In genomic region chr12:82324621-82325020, GRCm38 (mm10) we compare ENCODE assay signal across 30 mouse cellular contexts.
DNase-seq lines count a peak whose midpoint lies in the region; ATAC-seq and TF ChIP-seq lines count a peak whose summit lies in the region.
"Had no signal": no experiment of that assay in that cellular context is flagged by ENCODE, and none has a peak within 500 bp of the region (broad histone marks: within the 10 kb centered on the region; RNA-seq: fewer than 3 reads in every experiment).

No protein-coding gene starts in this region.

- no peak for ATAC-seq in kidney, embryonic 14.5 days (ENCODE audit: low FRiP score, low TSS enrichment)
- ATAC-seq: forebrain, embryonic 15.5 days; hindbrain, postnatal 0 days; inflammation-experienced regulatory T-cells, adult 6 months; Patski had no signal

- peaks cover 12% of the 10 kb centered on the region; the same call in 1 of the 2 replicates for H3K79me2 ChIP-seq in liver, adult 2 months (ENCODE audit: control insufficient read depth, insufficient read depth, low read length)

- intact Hi-C loops in heart, postnatal 25 days (cut with DNase I): no loop called here

- H3K36me3 ChIP-seq in heart, embryonic 10.5 days: no peaks in the 10 kb centered on the region
- H3K36me3 ChIP-seq in kidney, adult 2 months (ENCODE audit: control insufficient read depth, insufficient read depth, low read length): no peaks in the 10 kb centered on the region
- no peaks in the 10 kb centered on the region for H3K36me3 ChIP-seq in kidney, embryonic 14.5 days (ENCODE audit: control insufficient read depth, insufficient read depth, low read length)
- H3K36me3 ChIP-seq in liver, adult 2 months (ENCODE audit: control insufficient read depth, insufficient read depth, low read length): no peaks in the 10 kb centered on the region
- H3K36me3 ChIP-seq: embryonic facial prominence, embryonic 10.5 days; embryonic facial prominence, embryonic 13.5 days; forebrain, embryonic 12.5 days; forebrain, embryonic 15.5 days; heart, embryonic 13.5 days; hindbrain, embryonic 13.5 days had no signal

- H3K4me2 ChIP-seq in kidney, embryonic 14.5 days (replicated peaks; ENCODE audit: low read depth, low read length): no peak overlapping the region
- H3K4me2 ChIP-seq: embryonic facial prominence, embryonic 13.5 days; forebrain, embryonic 12.5 days; forebrain, embryonic 15.5 days; heart, embryonic 13.5 days; hindbrain, embryonic 13.5 days had no signal

- 75% methylated on average over 5 of the region's 5 CpGs for WGBS in heart, embryonic 10.5 days
- 65% methylated on average over 5 of the region's 5 CpGs for WGBS in kidney, adult 2 months
- WGBS in kidney, embryonic 14.5 days: 94% methylated on average over 5 of the region's 5 CpGs
- 77% methylated on average over 5 of the region's 5 CpGs for WGBS in liver, adult 2 months

- H3K4me3 ChIP-seq in heart, embryonic 10.5 days: no peak overlapping the region
- H3K4me3 ChIP-seq in kidney, adult 2 months (ENCODE audit: insufficient read depth, low read depth, low read length): no peak overlapping the region
- H3K4me3 ChIP-seq in kidney, embryonic 14.5 days (ENCODE audit: low read length): no peak overlapping the region
- H3K4me3 ChIP-seq in liver, adult 2 months (ENCODE audit: insufficient read depth, low read depth, low read length): no peak overlapping the region
- no peak overlapping the region for H3K4me3 ChIP-seq in brown adipose tissue, adult 24 weeks (ENCODE audit: insufficient read depth, low read depth, low read length)
- H3K4me3 ChIP-seq: embryonic facial prominence, embryonic 10.5 days; embryonic facial prominence, embryonic 13.5 days; erythroblast, embryonic 14.5 days; forebrain, embryonic 12.5 days; forebrain, embryonic 15.5 days; heart, embryonic 13.5 days; hindbrain, embryonic 13.5 days had no signal

- DNase-seq in heart, embryonic 10.5 days (ENCODE audit: low spot score): peak; percentile 71
- DNase-seq in heart, postnatal 25 days (ENCODE audit: low spot score): no peak
- DNase-seq in kidney, adult 2 months: peak; percentile 51
- peak; percentile 48 for DNase-seq in liver, adult 2 months (ENCODE audit: extremely low read depth, low read depth, low spot score)
- no peak for DNase-seq in liver
- DNase-seq: adrenal gland, adult 2 months; adrenal gland, postnatal 14 days; B cell, adult 2 months; cerebellum, adult 11-12 months; cerebellum, adult 8-10 months; cerebellum, postnatal 10 days; cerebellum, postnatal 36 days; embryo, embryonic 11 days; gastrocnemius, postnatal 10 days; gastrocnemius, postnatal 36 days; heart, postnatal 14 days had no signal

- no peaks in the 10 kb centered on the region for H3K9me3 ChIP-seq in heart, embryonic 10.5 days
- H3K9me3 ChIP-seq in kidney, embryonic 14.5 days (ENCODE audit: control insufficient read depth, low read length): no peaks in the 10 kb centered on the region
- H3K9me3 ChIP-seq: embryonic facial prominence, embryonic 10.5 days; embryonic facial prominence, embryonic 13.5 days; forebrain, embryonic 12.5 days; forebrain, embryonic 15.5 days; G1E; heart, embryonic 13.5 days; hindbrain, embryonic 13.5 days had no signal

- no peak for TF ChIP-seq CTCF in kidney, adult 2 months (conservative IDR thresholded peaks at IDR 0.05; ENCODE audit: insufficient read depth, insufficient read length, low read depth, low read length)
- no peak for TF ChIP-seq CTCF in liver, adult 2 months (IDR thresholded peaks at IDR 0.05; ENCODE audit: low read depth, low read length)

- no peak for TF ChIP-seq POLR2A in kidney, adult 2 months (IDR thresholded peaks at IDR 0.05; ENCODE audit: low read depth, low read length)
- TF ChIP-seq POLR2A in liver, adult 2 months (IDR thresholded peaks at IDR 0.05; ENCODE audit: extremely low read depth, insufficient read depth, low read length): no peak

- no peak overlapping the region for H3K9ac ChIP-seq in kidney, embryonic 14.5 days (ENCODE audit: low read depth, low read length)
- no peak overlapping the region for H3K9ac ChIP-seq in liver, adult 2 months (ENCODE audit: low read depth, low read length)
- H3K9ac ChIP-seq: embryonic facial prominence, embryonic 13.5 days; forebrain, embryonic 12.5 days; forebrain, embryonic 15.5 days; heart, embryonic 13.5 days; hindbrain, embryonic 13.5 days had no signal

- H3K27ac ChIP-seq in heart, embryonic 10.5 days: no peak overlapping the region
- no peak overlapping the region for H3K27ac ChIP-seq in kidney, adult 2 months (ENCODE audit: insufficient read depth, low read depth, low read length)
- H3K27ac ChIP-seq in kidney, embryonic 14.5 days (ENCODE audit: low read depth, low read length): no peak overlapping the region
- H3K27ac ChIP-seq in liver, adult 2 months (replicated peaks; ENCODE audit: insufficient read depth, low read depth, low read length): no peak overlapping the region
- peak overlapping the region; percentile 26; the same call in 1 of the 2 replicates for H3K27ac ChIP-seq in brown adipose tissue, adult 24 weeks (replicated peaks; ENCODE audit: low read depth, low read length)
- H3K27ac ChIP-seq: embryonic facial prominence, embryonic 10.5 days; embryonic facial prominence, embryonic 13.5 days; forebrain, embryonic 12.5 days; forebrain, embryonic 15.5 days; heart, embryonic 13.5 days; hindbrain, embryonic 13.5 days; hindbrain, postnatal 0 days had no signal

- H3K27me3 ChIP-seq in heart, embryonic 10.5 days (ENCODE audit: insufficient read depth, poor library complexity, severe bottlenecking): no peaks in the 10 kb centered on the region
- H3K27me3 ChIP-seq in kidney, adult 2 months (replicated peaks; ENCODE audit: control insufficient read depth, insufficient read depth, low read length): no peaks in the 10 kb centered on the region
- no peaks in the 10 kb centered on the region for H3K27me3 ChIP-seq in kidney, embryonic 14.5 days (ENCODE audit: control insufficient read depth, insufficient read depth, low read length)
- H3K27me3 ChIP-seq in liver, adult 2 months (ENCODE audit: control insufficient read depth, insufficient read depth, low read length): no peaks in the 10 kb centered on the region
- H3K27me3 ChIP-seq: CH12.LX; embryonic facial prominence, embryonic 13.5 days; forebrain, embryonic 12.5 days; forebrain, embryonic 15.5 days; heart, embryonic 13.5 days; hindbrain, embryonic 13.5 days; Patski had no signal

- H3K4me1 ChIP-seq in heart, embryonic 10.5 days: peaks cover 39% of the 10 kb centered on the region
- H3K4me1 ChIP-seq in kidney, adult 2 months (ENCODE audit: control insufficient read depth, insufficient read depth, low read length): peaks cover 12% of the 10 kb centered on the region; the same call in 1 of the 2 replicates
- H3K4me1 ChIP-seq in kidney, embryonic 14.5 days (ENCODE audit: control insufficient read depth, insufficient read depth, low read length): no peaks in the 10 kb centered on the region
- peaks cover 3% of the 10 kb centered on the region for H3K4me1 ChIP-seq in liver, adult 2 months (ENCODE audit: control insufficient read depth, insufficient read depth, low read length)
- peaks cover 3% of the 10 kb centered on the region; the same call in 1 of the 2 replicates for H3K4me1 ChIP-seq in brown adipose tissue, adult 24 weeks (ENCODE audit: control insufficient read depth, insufficient read depth, insufficient read length, low read length)
- H3K4me1 ChIP-seq: hindbrain, embryonic 13.5 days had no signal

Comparison
In these comparisons a context has a peak if more than half of its experiments do, and no peak if none do; other contexts are left out.
1. DNase-seq: peak in heart, embryonic 10.5 days (single experiment), kidney, adult 2 months (single experiment) and liver, adult 2 months (single experiment); none in heart, postnatal 25 days (single experiment) and liver (single experiment).